Mouse (Mus musculus): ENCODE measurements around the gene Ccdc152. TPM values are rescaled to one million over a fixed set of nuclear protein-coding genes. Genes with fewer than 3 reads are reported as not detected.
"Not testable (repeated sequence)": the region's sequence is repeated elsewhere in the genome, so short reads cannot be mapped to it uniquely, and the experiment has no call there.

Gene Ccdc152
- polyA plus RNA-seq, 1 experiment from 2014 or later = not detected

DNA sequence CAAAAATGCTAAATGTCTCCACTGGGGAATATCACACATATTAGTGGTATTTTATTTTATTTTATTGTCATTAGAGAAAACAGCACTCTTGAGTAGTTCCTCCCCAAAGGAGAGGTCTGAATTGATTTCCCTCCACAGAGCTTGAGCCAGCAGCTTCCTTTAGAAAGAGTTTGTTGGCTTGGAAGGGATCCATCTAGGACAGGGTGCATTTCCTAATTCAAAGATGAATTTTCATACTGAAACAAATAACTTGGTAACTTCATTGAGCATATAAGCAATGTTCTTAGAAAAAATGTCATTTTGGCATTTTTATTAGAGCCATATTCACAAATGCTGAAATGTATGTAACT, 51.6 kb downstream of the Ccdc152 start:
- no peaks in the 10 kb centered on the region for H3K36me3 ChIP-seq (ENCODE audit: control insufficient read depth, insufficient read depth, low read length)
- H3K27me3 ChIP-seq (ENCODE audit: control insufficient read depth, insufficient read depth, low read length) = no peaks in the 10 kb centered on the region
- no peak overlapping the region for H3K4me3 ChIP-seq (ENCODE audit: low read depth, low read length)
- DNase-seq (ENCODE audit: low spot score) (no peak), ATAC-seq (replicated peaks; ENCODE audit: low FRiP score) (no peak)
- H3K9me3 ChIP-seq (ENCODE audit: control insufficient read depth, low read length) = no peaks in the 10 kb centered on the region
- no peak overlapping the region for H3K27ac ChIP-seq (ENCODE audit: low read depth, low read length)
- no peaks in the 10 kb centered on the region for H3K4me1 ChIP-seq (replicated peaks; ENCODE audit: control insufficient read depth, insufficient read depth, low read length)
- H3K4me2 ChIP-seq (ENCODE audit: low read depth, low read length, severe bottlenecking) = no peak overlapping the region
- H3K9ac ChIP-seq (ENCODE audit: low read length) = no peak overlapping the region

DNA sequence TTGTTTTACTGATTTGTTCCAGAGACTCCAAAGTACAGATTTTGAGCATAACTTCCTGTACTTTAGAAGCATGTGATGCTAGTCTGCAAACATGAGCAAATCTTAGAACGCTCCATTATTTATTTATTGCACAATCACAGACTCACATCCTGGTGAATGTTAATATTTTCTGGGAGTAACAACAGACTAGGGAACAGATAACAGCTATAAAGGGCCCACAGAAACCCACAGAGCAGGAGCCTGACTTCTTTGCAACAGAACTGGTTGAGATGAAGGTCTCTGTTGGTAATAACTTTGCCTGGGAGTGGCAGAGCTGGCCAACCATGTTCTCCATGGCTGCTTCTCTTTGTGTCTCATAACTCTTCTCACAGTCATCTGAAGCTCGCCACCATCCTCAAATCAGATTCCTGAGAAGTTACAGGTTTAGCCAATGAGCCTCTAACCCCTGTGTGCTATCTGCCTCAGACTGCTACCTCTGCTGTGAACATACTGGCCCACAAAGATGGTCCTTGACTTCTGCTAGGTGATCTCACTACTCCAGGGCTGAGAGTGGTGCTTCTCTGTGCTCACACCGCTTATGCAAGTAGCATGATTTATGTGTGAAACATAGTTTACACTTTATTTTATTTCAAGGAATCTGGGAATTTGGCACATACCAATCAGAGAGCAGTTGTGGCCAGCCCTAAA, 52.2 kb downstream of the Ccdc152 start:
- Histone ChIP-seq H3K4me2 (ENCODE audit: low read depth, low read length, severe bottlenecking) (no peak overlapping the region), H3K9ac (ENCODE audit: low read length) (no peak overlapping the region), H3K27ac (ENCODE audit: low read depth, low read length) (no peak overlapping the region), H3K27me3 (ENCODE audit: control insufficient read depth, insufficient read depth, low read length) (no peaks in the 10 kb centered on the region), H3K9me3 (ENCODE audit: control insufficient read depth, low read length) (no peaks in the 10 kb centered on the region), H3K36me3 (ENCODE audit: control insufficient read depth, insufficient read depth, low read length) (no peaks in the 10 kb centered on the region), H3K4me1 (replicated peaks; ENCODE audit: control insufficient read depth, insufficient read depth, low read length) (no peaks in the 10 kb centered on the region), H3K4me3 (ENCODE audit: low read depth, low read length) (no peak overlapping the region)
- WGBS = 83% methylated on average over 3 of the region's 3 CpGs
- no peak for DNase-seq (ENCODE audit: low spot score)
- no peak for ATAC-seq (replicated peaks; ENCODE audit: low FRiP score)

DNA sequence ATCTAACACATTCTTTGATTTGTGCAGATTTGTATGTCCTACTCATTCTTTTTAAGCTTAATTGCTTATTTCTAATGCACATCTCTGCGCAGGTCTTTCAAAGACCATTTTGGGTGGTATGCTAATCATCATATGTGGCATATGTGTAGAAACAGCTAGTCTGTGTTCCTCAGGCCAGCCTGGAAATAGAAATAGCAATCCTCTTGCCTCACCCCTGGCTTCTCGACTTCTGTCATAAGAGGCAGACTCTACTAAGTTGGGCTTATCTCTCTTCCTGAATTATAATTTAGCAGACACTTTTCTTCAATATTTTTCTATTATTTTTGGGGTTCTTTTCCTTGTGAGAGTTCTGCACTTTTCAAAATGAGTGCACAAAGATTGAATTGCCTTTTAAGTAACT, 52.7 kb downstream of the Ccdc152 start:
- H3K4me1 ChIP-seq (replicated peaks; ENCODE audit: control insufficient read depth, insufficient read depth, low read length) = no peaks in the 10 kb centered on the region
- no peak overlapping the region for H3K4me3 ChIP-seq (ENCODE audit: low read depth, low read length)
- no peaks in the 10 kb centered on the region for H3K27me3 ChIP-seq (ENCODE audit: control insufficient read depth, insufficient read depth, low read length)
- H3K9me3 ChIP-seq (ENCODE audit: control insufficient read depth, low read length) = no peaks in the 10 kb centered on the region
- DNase-seq (ENCODE audit: low spot score) (no peak), ATAC-seq (replicated peaks; ENCODE audit: low FRiP score) (no peak)
- H3K36me3 ChIP-seq (ENCODE audit: control insufficient read depth, insufficient read depth, low read length) = no peaks in the 10 kb centered on the region
- no peak overlapping the region for H3K9ac ChIP-seq (ENCODE audit: low read length)
- WGBS = 80% methylated on average over 2 of the region's 2 CpGs
- no peak overlapping the region for H3K4me2 ChIP-seq (ENCODE audit: low read depth, low read length, severe bottlenecking)
- no peak overlapping the region for H3K27ac ChIP-seq (ENCODE audit: low read depth, low read length)

DNA sequence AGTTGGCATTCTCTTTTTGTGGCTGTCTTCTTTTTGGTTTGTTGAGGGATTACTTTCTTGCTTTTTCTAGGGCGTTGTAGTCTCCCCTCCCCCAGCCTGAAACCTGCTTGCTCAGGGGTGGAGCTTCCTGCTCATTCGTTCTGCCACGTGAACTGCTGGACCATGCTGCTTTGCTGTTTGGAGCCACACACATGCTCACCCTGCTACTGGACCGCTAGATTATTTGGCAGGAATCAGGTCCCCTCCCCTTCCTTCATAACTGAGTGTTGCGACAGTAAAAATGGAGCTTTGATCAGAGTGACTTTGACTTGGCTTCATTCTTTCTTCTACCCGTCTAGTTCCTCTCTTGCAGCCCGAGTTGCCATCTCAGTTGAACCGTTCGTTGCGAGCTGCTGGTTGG, 58.3 kb downstream of the Ccdc152 start:
- H3K4me2 ChIP-seq (ENCODE audit: low read depth, low read length, severe bottlenecking); ATAC-seq (replicated peaks; ENCODE audit: low FRiP score); H3K4me1 ChIP-seq (replicated peaks; ENCODE audit: control insufficient read depth, insufficient read depth, low read length); H3K9me3 ChIP-seq (ENCODE audit: control insufficient read depth, low read length); H3K27me3 ChIP-seq (ENCODE audit: control insufficient read depth, insufficient read depth, low read length); H3K36me3 ChIP-seq (ENCODE audit: control insufficient read depth, insufficient read depth, low read length); H3K4me3 ChIP-seq (ENCODE audit: low read depth, low read length); H3K9ac ChIP-seq (ENCODE audit: low read length); H3K27ac ChIP-seq (ENCODE audit: low read depth, low read length); DNase-seq (ENCODE audit: low spot score): not testable (repeated sequence)
- 89% methylated on average over 10 of the region's 10 CpGs for WGBS

DNA sequence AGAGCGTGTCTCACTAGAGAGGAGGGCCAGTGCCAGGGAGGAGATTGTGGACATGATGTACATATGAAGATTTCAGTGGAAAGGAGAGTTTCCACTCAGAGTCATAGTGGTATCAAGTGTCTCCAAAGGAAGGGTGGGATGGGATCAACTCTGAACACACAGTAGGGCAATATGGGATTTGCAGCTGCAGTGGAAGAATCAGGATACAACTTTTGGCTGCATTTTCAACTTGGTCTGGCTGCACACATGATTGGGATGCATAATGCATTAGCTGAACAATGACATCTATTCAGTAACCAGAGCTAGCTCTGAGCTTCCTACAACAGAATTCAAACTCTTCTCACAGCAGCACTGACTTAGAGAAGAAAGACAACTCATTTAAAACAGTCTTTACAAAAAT, 65.4 kb downstream of the Ccdc152 start:
- H3K36me3 ChIP-seq (ENCODE audit: control insufficient read depth, insufficient read depth, low read length) = no peaks in the 10 kb centered on the region
- no peaks in the 10 kb centered on the region for H3K9me3 ChIP-seq (ENCODE audit: control insufficient read depth, low read length)
- WGBS = 83% methylated on average over 1 of the region's 1 CpGs
- no peaks in the 10 kb centered on the region for H3K27me3 ChIP-seq (ENCODE audit: control insufficient read depth, insufficient read depth, low read length)
- H3K4me2 ChIP-seq (ENCODE audit: low read depth, low read length, severe bottlenecking) = no peak overlapping the region
- ATAC-seq (replicated peaks; ENCODE audit: low FRiP score) = no peak
- no peak for DNase-seq (ENCODE audit: low spot score)
- H3K4me3 ChIP-seq (ENCODE audit: low read depth, low read length) = no peak overlapping the region
- no peak overlapping the region for H3K9ac ChIP-seq (ENCODE audit: low read length)
- H3K27ac ChIP-seq (ENCODE audit: low read depth, low read length) = no peak overlapping the region
- no peaks in the 10 kb centered on the region for H3K4me1 ChIP-seq (replicated peaks; ENCODE audit: control insufficient read depth, insufficient read depth, low read length)

DNA sequence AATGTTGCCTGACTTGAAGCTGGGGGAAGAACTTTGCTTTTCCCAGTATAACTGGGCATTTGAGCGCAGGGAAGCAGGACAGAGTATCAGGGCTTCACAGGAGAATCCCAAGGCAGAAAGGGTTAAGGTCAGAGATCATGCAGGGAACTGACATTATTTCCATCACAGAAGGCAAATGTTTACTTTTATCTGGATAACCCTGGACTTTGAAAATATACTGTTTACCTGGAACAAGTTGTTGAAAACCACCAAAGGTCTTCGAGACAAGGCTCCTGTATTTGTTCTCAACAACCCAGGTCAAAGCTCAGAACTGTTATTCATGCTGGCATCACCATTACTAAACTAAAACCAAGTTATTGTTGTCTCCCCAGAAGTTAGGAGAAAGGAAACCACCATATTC, 67.0 kb downstream of the Ccdc152 start:
- DNase-seq (ENCODE audit: low spot score) = no peak
- Histone ChIP-seq H3K4me1 (replicated peaks; ENCODE audit: control insufficient read depth, insufficient read depth, low read length) (no peaks in the 10 kb centered on the region), H3K36me3 (ENCODE audit: control insufficient read depth, insufficient read depth, low read length) (no peaks in the 10 kb centered on the region), H3K27me3 (ENCODE audit: control insufficient read depth, insufficient read depth, low read length) (no peaks in the 10 kb centered on the region), H3K4me2 (ENCODE audit: low read depth, low read length, severe bottlenecking) (no peak overlapping the region), H3K9ac (ENCODE audit: low read length) (no peak overlapping the region), H3K9me3 (ENCODE audit: control insufficient read depth, low read length) (no peaks in the 10 kb centered on the region), H3K27ac (ENCODE audit: low read depth, low read length) (no peak overlapping the region), H3K4me3 (ENCODE audit: low read depth, low read length) (no peak overlapping the region)
- WGBS = 86% methylated on average over 2 of the region's 2 CpGs
- ATAC-seq (replicated peaks; ENCODE audit: low FRiP score) = no peak

DNA sequence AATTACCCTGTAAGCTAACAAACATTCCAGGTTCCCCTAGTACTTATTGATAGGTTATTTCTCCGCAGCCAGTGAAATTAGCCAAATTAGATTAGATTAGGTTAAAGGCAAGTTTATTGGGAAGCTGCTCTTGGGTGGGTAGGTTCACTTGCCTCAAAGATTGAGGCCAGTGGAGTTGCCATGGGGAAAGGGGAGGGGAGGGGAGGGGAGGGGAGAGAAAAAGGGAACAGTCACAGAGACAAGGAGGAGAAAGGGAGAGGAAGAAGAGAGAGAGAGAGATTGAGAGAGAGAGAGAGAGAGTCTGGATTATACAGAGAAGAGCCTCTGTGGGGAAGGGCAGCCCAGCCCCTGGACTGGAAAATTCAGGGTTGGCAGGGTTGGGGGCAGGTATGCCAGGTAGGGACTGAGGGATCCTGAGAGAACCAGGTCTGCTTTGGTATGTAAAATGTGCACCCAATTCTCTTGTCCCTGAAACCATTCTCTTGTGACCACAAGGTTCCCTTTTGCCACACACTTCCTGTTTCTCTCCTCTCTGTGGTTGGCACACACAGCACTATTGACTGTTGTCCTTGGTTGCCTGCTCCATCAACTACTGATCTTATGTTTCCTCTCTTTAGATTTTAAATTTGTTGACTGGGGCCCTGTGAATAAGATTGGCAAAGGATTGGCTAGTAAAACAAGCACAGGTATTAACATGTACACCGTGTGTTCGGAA, 69.3 kb downstream of the Ccdc152 start:
- no peaks in the 10 kb centered on the region for H3K27me3 ChIP-seq (ENCODE audit: control insufficient read depth, insufficient read depth, low read length)
- 89% methylated on average over 3 of the region's 3 CpGs for WGBS
- H3K4me2 ChIP-seq (ENCODE audit: low read depth, low read length, severe bottlenecking) = no peak overlapping the region
- no peak overlapping the region for H3K27ac ChIP-seq (ENCODE audit: low read depth, low read length)
- H3K36me3 ChIP-seq (ENCODE audit: control insufficient read depth, insufficient read depth, low read length) = no peaks in the 10 kb centered on the region
- no peak overlapping the region for H3K4me3 ChIP-seq (ENCODE audit: low read depth, low read length)
- no peaks in the 10 kb centered on the region for H3K4me1 ChIP-seq (replicated peaks; ENCODE audit: control insufficient read depth, insufficient read depth, low read length)
- DNase-seq (ENCODE audit: low spot score) (no peak), ATAC-seq (replicated peaks; ENCODE audit: low FRiP score) (no peak)
- H3K9ac ChIP-seq (ENCODE audit: low read length) = no peak overlapping the region
- no peaks in the 10 kb centered on the region for H3K9me3 ChIP-seq (ENCODE audit: control insufficient read depth, low read length)

DNA sequence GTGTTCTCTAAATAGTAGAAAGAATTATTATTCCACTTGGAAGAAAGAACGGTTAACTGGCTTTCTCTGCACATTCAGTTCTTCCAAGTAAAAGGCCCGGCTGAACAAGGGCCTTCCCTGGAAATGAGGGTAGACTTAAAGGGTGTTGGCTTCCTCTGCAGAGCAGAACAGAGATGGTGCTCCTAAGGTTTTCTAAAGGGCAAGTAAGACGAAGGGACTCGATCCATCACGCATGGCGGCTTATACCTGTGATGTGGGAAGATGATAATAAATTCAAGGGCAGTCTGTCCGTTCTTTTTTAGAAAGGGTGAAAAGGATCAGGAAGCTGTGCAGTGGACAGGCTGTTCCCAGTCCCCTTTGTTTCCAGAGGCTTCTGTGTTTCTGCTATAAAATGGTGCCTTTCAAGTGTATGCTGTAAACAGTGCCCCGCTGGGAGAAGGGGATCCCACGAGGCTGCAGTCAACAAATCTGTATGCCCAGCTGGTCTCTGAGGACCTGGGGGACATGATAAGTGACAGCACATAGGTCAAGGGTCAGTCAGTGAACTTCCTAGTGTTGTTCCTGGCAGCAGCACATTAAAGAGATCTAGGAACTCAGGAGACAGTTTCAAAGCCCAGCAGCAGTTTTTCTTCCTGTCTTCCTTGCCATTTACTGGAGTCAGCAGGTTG, 71.0 kb downstream of the Ccdc152 start:
- Histone ChIP-seq H3K9ac (ENCODE audit: low read length) (no peak overlapping the region), H3K4me2 (ENCODE audit: low read depth, low read length, severe bottlenecking) (no peak overlapping the region), H3K27me3 (ENCODE audit: control insufficient read depth, insufficient read depth, low read length) (no peaks in the 10 kb centered on the region), H3K9me3 (ENCODE audit: control insufficient read depth, low read length) (no peaks in the 10 kb centered on the region), H3K27ac (ENCODE audit: low read depth, low read length) (no peak overlapping the region), H3K4me3 (ENCODE audit: low read depth, low read length) (no peak overlapping the region), H3K4me1 (replicated peaks; ENCODE audit: control insufficient read depth, insufficient read depth, low read length) (no peaks in the 10 kb centered on the region), H3K36me3 (ENCODE audit: control insufficient read depth, insufficient read depth, low read length) (no peaks in the 10 kb centered on the region)
- WGBS = 47% methylated on average over 9 of the region's 9 CpGs
- ATAC-seq (replicated peaks; ENCODE audit: low FRiP score) = no peak
- DNase-seq (ENCODE audit: low spot score) = peak; percentile 46
